Mouse (Mus musculus) G1E (cell line): ENCODE measurements around the gene Nelfb.

Experiments used
- CTCF ChIP-seq: IDR thresholded peaks from 2 replicates; pipeline ENCODE4 v1.5.1; 2012; ENCODE audit warnings: low read depth, low read length, inconsistent platforms, mixed read lengths
- GATA1 ChIP-seq: IDR thresholded peaks from 2 replicates; pipeline ENCODE4 v1.6.1; 2012; ENCODE audit warnings: borderline replicate concordance, low read length, inconsistent platforms, mixed read lengths
- POLR2AphosphoS5 ChIP-seq: IDR thresholded peaks from 2 replicates; pipeline ENCODE4 v1.6.1; 2012; ENCODE audit warnings: low read depth, low read length, inconsistent platforms; ENCODE audit not compliant: insufficient replicate concordance
- TAL1 ChIP-seq: conservative IDR thresholded peaks from 2 replicates; pipeline ENCODE4 v1.6.1; 2012; ENCODE audit warnings: low read depth, low read length, inconsistent platforms, mixed read lengths

DNA sequence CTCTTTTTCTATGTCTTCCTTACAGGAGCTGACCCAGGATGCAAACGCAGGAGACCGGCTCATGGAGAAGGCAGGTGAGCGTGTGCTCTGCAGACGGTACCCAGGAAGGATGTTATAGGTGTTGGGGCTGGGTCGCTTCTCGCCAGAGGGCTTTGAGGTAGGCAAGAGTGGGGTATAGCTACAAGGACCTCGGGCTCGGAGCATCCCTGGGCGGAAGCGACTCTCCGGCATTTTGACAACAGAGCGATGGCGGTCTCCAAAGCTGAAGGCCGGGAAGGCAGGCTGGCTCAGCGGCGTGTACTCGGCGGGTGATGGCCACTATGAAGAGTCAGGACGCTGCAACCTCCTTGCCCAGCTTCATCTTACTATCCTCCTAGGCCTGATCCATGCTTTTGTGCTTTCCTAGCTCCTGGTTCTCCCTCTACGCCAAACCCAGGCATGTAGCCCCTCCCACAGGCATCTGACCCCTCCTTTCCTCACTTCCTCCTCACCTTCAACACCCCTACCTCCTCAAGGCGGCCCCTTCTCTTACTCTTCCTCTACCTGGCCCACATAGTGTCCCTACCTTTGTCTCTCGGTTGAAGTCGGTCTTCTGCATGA is 2.1 kb upstream of the Nelfb start:
- TF ChIP-seq CTCF (no peak), POLR2AphosphoS5 (no peak), TAL1 (no peak), GATA1 (no peak)
